Mouse (Mus musculus) embryonic facial prominence, embryonic 11.5 days (tissue): ENCODE results near the gene Mamdc2. TPM values are rescaled to one million over a fixed set of nuclear protein-coding genes. Genes with fewer than 3 reads are reported as not detected.
A peak's percentile ranks its signal among the peaks of the same experiment; 100 is the strongest.

Source experiments
- ATAC-seq: fragments of 200-750 bp; cut with Nextera tagmentation; replicated peaks from 2 replicates; pipeline ENCODE4 v1.8.0; 2017; ENCODE audit warnings: low read depth; ENCODE audit not compliant: insufficient number of reproducible peaks, low FRiP score, low TSS enrichment
- DNase-seq: peaks from one replicate; pipeline ENCODE4 v3.0.0-alpha.2; 2015; ENCODE audit warnings: low spot score
- H3K27ac ChIP-seq: fragments of 300-500 bp; sonication (generic); replicated peaks from 2 replicates; pipeline ENCODE4 v1.5.1; 2014; ENCODE audit warnings: mild to moderate bottlenecking, low read depth, low read length, control low read depth
- H3K27me3 ChIP-seq: fragments of 300-500 bp; sonication (generic); 2 replicates; pipeline ENCODE4 v1.6.1; 2014; ENCODE audit warnings: mild to moderate bottlenecking, low read length, moderate library complexity, mixed read lengths; ENCODE audit not compliant: control insufficient read depth, insufficient read depth
- H3K36me3 ChIP-seq: fragments of 300-500 bp; sonication (generic); replicated peaks from 2 replicates; pipeline ENCODE4 v1.6.1; 2014; ENCODE audit warnings: low read depth, mild to moderate bottlenecking, low read length, moderate library complexity, mixed read lengths; ENCODE audit not compliant: control insufficient read depth, insufficient read depth
- H3K4me1 ChIP-seq: fragments of 300-500 bp; sonication (generic); 2 replicates; pipeline ENCODE4 v1.6.1; 2014; ENCODE audit warnings: low read length, mixed read lengths; ENCODE audit not compliant: control insufficient read depth, insufficient read depth
- H3K4me2 ChIP-seq: fragments of 300-500 bp; sonication (generic); 2 replicates; pipeline ENCODE4 v1.6.1; 2014; ENCODE audit warnings: low read depth, mild to moderate bottlenecking, control low read depth, low read length, moderate library complexity
- H3K4me3 ChIP-seq: fragments of 300-500 bp; sonication (generic); 2 replicates; pipeline ENCODE4 v1.5.1; 2014; ENCODE audit warnings: low read depth, low read length, control low read depth
- H3K9ac ChIP-seq: fragments of 300-500 bp; sonication (generic); replicated peaks from 2 replicates; pipeline ENCODE4 v1.6.1; 2014; ENCODE audit warnings: mild to moderate bottlenecking, control low read depth, low read length
- H3K9me3 ChIP-seq: fragments of 300-500 bp; sonication (generic); replicated peaks from 2 replicates; pipeline ENCODE4 v1.6.1; 2016; ENCODE audit warnings: mild to moderate bottlenecking, low read length, inconsistent platforms, mixed read lengths; ENCODE audit not compliant: control insufficient read depth
- WGBS: fragments of 180-500 bp; shearing (Covaris S2); extraction: QIAGEN DNeasy Blood & Tissue Kit; methylation state at CpG from one replicate; pipeline ENCODE4 v1.1.7; 2014; 5-methylcytosine and 5-hydroxymethylcytosine counted together
- polyA plus RNA-seq: library from polyadenylated mRNA; unstranded; fragments of >200 nt; fragmentation: Nextera tagmentation; extraction: Ambion mirVana; gene quantifications from 2 replicates; pipeline ENCODE4 v1.2.1, GENCODE M21; 2014

Mamdc2 gene
- polyA plus RNA-seq, 1 experiment from 2014 or later: 1.7 TPM

DNA sequence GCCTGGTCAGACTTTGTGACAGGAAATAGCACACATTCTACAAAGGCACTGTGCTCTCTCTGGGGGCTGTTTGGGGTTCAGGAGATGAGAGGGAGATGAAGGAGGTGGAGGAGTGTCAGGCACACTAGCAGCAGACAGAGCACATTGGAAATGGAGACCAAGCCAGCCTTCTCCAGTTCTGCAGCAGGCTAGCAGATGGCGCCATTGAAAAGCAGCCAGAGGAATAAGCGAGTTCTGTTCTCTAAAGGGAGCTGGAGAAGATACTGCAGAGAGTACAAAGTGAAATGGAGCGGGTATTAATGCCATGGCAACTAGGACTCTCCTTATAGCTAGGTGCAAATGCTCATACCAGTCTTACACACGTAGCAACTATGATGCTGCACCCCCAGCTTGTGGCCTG is 87.1 kb downstream of the Mamdc2 start:
- Histone ChIP-seq H3K36me3 (no peaks in the 10 kb centered on the region), H3K27me3 (no peaks in the 10 kb centered on the region)

DNA sequence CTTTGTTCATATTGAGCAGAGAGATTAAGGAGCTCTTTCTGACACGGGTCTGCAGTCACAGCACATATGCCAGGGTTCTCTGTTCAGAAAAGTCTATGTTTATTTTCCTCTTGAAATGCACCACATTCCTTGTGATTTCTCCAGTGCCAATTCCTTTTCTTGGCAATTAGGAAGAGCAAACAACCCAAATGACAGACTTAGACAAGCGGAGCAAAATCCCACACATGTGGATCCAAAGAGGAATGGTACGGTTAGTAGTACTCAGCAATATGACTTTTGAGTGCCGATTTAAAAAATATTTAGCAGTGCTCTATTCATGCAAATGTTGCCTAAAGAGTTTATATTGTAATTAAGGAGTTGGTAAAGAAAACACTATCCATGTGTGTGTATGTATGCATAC is 87.7 kb downstream of the Mamdc2 start:
- H3K4me2 ChIP-seq: no peak overlapping the region
- H3K9me3 ChIP-seq: no peaks in the 10 kb centered on the region
- no peak overlapping the region for H3K27ac ChIP-seq
- WGBS: 83% methylated on average over 4 of the region's 4 CpGs
- H3K4me3 ChIP-seq: no peak overlapping the region
- no peaks in the 10 kb centered on the region for H3K27me3 ChIP-seq
- ATAC-seq: no peak
- DNase-seq: no peak
- no peaks in the 10 kb centered on the region for H3K4me1 ChIP-seq
- no peaks in the 10 kb centered on the region for H3K36me3 ChIP-seq
- H3K9ac ChIP-seq: no peak overlapping the region

More for the DNA sequence above, 87.1 kb downstream of the Mamdc2 start:
- ATAC-seq (no peak), DNase-seq (no peak)
- no peak overlapping the region for H3K27ac ChIP-seq
- no peaks in the 10 kb centered on the region for H3K9me3 ChIP-seq
- H3K9ac ChIP-seq: no peak overlapping the region
- no peaks in the 10 kb centered on the region for H3K4me1 ChIP-seq
- H3K4me2 ChIP-seq: no peak overlapping the region
- no peak overlapping the region for H3K4me3 ChIP-seq
- WGBS: 80% methylated on average over 4 of the region's 4 CpGs

DNA sequence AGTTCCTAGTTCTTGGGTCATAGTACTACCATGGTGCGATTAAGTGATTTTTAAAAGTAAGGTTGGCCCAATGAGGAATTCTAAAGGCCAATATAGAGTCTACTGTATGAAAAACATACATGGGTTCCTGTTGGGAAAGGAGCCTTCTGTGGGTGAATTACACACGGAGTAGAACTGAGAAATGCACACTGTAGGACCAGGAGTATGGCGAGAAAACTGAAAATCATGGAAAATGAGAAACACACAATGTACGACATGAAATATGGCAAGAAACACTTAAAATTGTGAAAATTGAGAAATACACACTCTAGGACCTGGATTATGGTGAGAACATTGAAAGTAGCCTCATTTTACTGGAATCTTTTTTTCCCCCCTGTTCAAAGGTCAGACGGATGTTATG is 91.0 kb downstream of the Mamdc2 start:
- Histone ChIP-seq H3K9me3 (no peaks in the 10 kb centered on the region), H3K4me1 (no peaks in the 10 kb centered on the region), H3K4me3 (no peak overlapping the region), H3K27ac (no peak overlapping the region), H3K4me2 (no peak overlapping the region), H3K36me3 (no peaks in the 10 kb centered on the region), H3K9ac (no peak overlapping the region), H3K27me3 (no peaks in the 10 kb centered on the region)
- WGBS: 88% methylated on average over 5 of the region's 5 CpGs
- ATAC-seq (no peak), DNase-seq (no peak)

DNA sequence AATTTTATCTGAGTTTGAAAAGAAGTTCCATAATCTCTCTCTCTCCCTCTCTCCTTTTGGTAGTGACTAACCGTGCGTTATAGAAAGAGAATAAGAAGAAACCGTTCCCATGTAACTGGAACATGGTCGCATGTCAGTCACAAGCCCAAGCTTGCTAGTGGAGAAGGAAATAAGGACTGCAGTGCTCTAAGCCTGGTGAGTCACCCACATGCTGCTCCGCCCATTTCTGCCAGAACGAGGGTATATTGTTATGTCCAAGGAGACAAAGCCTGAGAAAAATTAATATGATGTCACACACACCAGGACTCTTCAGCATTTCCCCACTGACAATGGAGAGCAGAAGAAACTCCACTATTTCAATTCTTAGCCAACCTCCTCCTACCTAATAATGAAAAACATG is 93.5 kb downstream of the Mamdc2 start:
- H3K4me2 ChIP-seq: no peak overlapping the region
- H3K4me1 ChIP-seq: no peaks in the 10 kb centered on the region
- no peak overlapping the region for H3K4me3 ChIP-seq
- no peaks in the 10 kb centered on the region for H3K36me3 ChIP-seq
- H3K9me3 ChIP-seq: no peaks in the 10 kb centered on the region
- no peak for DNase-seq
- H3K27ac ChIP-seq: no peak overlapping the region
- no peak overlapping the region for H3K9ac ChIP-seq
- ATAC-seq: no peak
- H3K27me3 ChIP-seq: no peaks in the 10 kb centered on the region
- 86% methylated on average over 6 of the region's 6 CpGs for WGBS

DNA sequence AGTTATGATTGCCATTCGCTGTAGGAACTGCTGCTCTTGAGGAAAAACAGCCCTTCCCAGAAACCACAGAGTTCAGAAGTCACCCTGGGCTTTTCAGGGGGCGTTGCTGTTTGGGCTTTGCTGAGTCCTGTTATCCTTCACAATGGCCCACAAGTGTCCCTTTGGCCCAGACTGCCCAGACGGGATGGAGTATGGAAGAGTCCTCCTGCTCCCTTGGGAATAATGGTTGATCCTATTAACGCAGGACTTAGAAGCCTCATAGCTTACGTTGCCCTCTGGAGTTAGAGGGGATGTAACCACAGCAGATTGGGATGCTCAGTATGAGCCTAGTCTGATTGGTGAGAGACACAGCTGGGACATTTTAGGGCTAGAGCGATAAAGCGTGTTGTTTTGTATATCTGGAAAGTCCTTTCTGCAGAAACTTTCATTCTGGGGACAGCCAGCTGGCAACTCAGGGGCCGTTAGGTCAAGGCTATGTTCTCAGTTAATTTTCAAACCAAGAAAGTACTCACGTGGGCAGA is 94.3 kb downstream of the Mamdc2 start:
- no peaks in the 10 kb centered on the region for H3K36me3 ChIP-seq
- H3K4me2 ChIP-seq: no peak overlapping the region
- no peaks in the 10 kb centered on the region for H3K27me3 ChIP-seq
- no peak overlapping the region for H3K9ac ChIP-seq
- WGBS: 54% methylated on average over 9 of the region's 9 CpGs
- DNase-seq: peak; percentile 11
- H3K27ac ChIP-seq: no peak overlapping the region
- no peaks in the 10 kb centered on the region for H3K4me1 ChIP-seq
- no peaks in the 10 kb centered on the region for H3K9me3 ChIP-seq
- H3K4me3 ChIP-seq: no peak overlapping the region
- ATAC-seq: no peak

DNA sequence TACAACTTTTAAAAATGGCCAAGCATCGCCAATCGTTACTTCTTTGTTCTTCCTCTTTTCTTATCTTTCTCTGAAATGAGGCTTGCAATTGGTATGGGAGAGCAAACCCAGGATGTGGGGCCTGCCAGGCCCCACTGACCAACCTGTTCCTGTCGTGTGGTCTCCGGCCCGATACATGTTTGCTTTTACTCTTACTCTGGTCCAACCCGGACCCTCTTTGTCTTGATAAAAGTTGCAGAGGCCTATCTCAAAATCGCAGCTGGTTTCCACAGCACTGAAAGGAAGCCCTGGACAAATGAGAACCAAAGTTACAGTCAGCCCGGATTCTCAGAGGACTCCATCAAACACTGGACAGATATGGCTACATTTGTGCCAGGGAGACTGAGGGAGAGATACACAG is 95.1 kb downstream of the Mamdc2 start:
- ATAC-seq: no peak
- DNase-seq: no peak
- Histone ChIP-seq H3K4me1 (no peaks in the 10 kb centered on the region), H3K27ac (no peak overlapping the region), H3K4me3 (no peak overlapping the region), H3K9ac (no peak overlapping the region), H3K27me3 (no peaks in the 10 kb centered on the region), H3K4me2 (no peak overlapping the region), H3K9me3 (no peaks in the 10 kb centered on the region), H3K36me3 (no peaks in the 10 kb centered on the region)
- WGBS: 70% methylated on average over 8 of the region's 8 CpGs

DNA sequence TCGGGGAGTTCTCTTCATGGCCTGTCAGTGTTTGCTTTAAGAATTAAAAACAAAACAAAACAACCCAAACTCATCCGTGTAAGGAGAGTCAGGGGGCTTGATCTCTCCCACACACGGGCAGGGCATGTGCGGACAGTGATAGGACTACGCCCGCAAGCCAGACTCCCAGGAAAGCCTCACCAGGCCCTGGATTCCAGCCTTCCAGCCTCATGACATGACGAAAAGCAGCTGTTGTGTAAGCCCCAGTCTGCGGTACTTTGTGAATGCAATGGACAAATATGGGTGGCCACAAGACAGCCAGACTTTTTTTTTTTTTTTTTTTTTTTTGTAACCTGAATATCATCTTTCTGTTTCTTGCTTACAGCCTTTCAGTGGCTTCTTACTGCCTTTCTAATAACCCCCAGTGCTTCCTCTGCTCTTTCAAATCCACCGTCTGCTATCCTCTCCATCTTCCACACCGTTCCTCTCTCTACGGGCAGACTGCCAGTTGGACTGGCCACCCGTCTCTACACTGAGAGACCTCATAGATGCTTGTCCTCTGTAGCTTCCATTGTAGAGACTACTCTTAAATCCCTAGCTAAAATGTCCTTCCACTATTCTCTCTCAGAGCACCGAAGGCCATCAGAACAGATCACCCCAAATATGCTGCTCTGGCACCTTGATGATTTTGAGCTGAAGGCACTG is 96.3 kb downstream of the Mamdc2 start:
- ATAC-seq (no peak), DNase-seq (peak; percentile 26)
- Histone ChIP-seq H3K4me1 (no peaks in the 10 kb centered on the region), H3K4me3 (no peak overlapping the region), H3K9ac (no peak overlapping the region), H3K4me2 (no peak overlapping the region), H3K36me3 (no peaks in the 10 kb centered on the region), H3K27me3 (no peaks in the 10 kb centered on the region), H3K27ac (no peak overlapping the region), H3K9me3 (no peaks in the 10 kb centered on the region)
- WGBS: 77% methylated on average over 13 of the region's 13 CpGs

DNA sequence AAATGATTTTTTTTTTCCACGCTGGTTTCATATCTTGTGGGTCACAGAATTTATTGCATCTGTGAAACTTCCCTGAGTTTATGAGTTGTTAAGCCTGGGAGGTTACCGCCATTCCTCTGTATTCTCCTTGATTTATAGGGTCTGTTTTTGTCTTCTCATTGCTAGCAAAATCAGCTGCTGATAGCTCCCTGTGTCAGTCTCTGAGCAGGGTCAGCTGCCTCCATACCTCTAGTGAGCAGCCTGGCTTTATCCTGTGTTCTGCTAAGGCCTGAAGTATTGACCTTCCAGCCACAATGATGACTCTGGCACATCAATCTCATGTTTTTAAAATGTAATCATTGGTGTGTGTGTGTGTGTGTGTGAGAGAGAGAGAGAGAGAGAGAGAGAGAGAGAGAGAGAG is 98.3 kb downstream of the Mamdc2 start:
- no peak overlapping the region for H3K4me3 ChIP-seq
- no peaks in the 10 kb centered on the region for H3K9me3 ChIP-seq
- DNase-seq (no peak), ATAC-seq (no peak)
- no peak overlapping the region for H3K27ac ChIP-seq
- H3K36me3 ChIP-seq: no peaks in the 10 kb centered on the region
- H3K27me3 ChIP-seq: no peaks in the 10 kb centered on the region
- 83% methylated on average over 2 of the region's 2 CpGs for WGBS
- no peak overlapping the region for H3K9ac ChIP-seq
- H3K4me2 ChIP-seq: no peak overlapping the region
- H3K4me1 ChIP-seq: no peaks in the 10 kb centered on the region
